Mouse (Mus musculus) CH12.LX (cell line): Measurements from ENCODE around the gene Vasp.
"Not testable (repeated sequence)": the region's sequence is repeated elsewhere in the genome, so short reads cannot be mapped to it uniquely, and the experiment has no call there.

ENCODE experiments used
- CTCF ChIP-seq, 2 experiments: IDR thresholded peaks in 1 of 2; conservative IDR thresholded peaks in 1 of 2; 2 replicates each; pipeline ENCODE4 v1.5.1; 2011 to 2012; ENCODE audit warnings: low read depth in 2 of 2, low read length in 2 of 2, improper control_type of control experiment in 1 of 2, inconsistent platforms in 1 of 2, mild to moderate bottlenecking in 1 of 2, moderate library complexity in 1 of 2
- MAFK ChIP-seq: IDR thresholded peaks from 2 replicates; pipeline ENCODE4 v1.6.1; 2011; ENCODE audit warnings: low read length, improper control_type of control experiment; ENCODE audit not compliant: insufficient replicate concordance
- PAX5 ChIP-seq: IDR thresholded peaks from 2 replicates; pipeline ENCODE4 v1.6.1; 2012; ENCODE audit warnings: low read length, inconsistent platforms, mixed read lengths
- RCOR1 ChIP-seq: conservative IDR thresholded peaks from 2 replicates; pipeline ENCODE4 v1.6.1; 2012; ENCODE audit warnings: low read depth, mild to moderate bottlenecking, inconsistent platforms, low read length, improper control_type of control experiment

- TF ChIP-seq RCOR1, MAFK, PAX5: not testable (repeated sequence)
- peak; percentile 32 to 64; a peak in 3 of 4 replicates for TF ChIP-seq CTCF (conservative IDR thresholded peaks at IDR 0.05 in 1 of 2, IDR thresholded peaks at IDR 0.05 in 1 of 2; ENCODE audit: low read depth in 2 of 2, low read length in 2 of 2)
Observed at GRCm38 (mm10) chr7:19281680-19282304, 10.2 kb upstream of the Vasp start.
